Mouse (Mus musculus) 3T3-L1 (cell line): ENCODE measurements around the gene Tnfsf9.

ENCODE experiments used
- DNase-seq: peaks from one replicate; pipeline ENCODE4 v3.0.0-alpha.2; 2015; ENCODE audit warnings: low read depth, low spot score

Tnfsf9 gene

DNA sequence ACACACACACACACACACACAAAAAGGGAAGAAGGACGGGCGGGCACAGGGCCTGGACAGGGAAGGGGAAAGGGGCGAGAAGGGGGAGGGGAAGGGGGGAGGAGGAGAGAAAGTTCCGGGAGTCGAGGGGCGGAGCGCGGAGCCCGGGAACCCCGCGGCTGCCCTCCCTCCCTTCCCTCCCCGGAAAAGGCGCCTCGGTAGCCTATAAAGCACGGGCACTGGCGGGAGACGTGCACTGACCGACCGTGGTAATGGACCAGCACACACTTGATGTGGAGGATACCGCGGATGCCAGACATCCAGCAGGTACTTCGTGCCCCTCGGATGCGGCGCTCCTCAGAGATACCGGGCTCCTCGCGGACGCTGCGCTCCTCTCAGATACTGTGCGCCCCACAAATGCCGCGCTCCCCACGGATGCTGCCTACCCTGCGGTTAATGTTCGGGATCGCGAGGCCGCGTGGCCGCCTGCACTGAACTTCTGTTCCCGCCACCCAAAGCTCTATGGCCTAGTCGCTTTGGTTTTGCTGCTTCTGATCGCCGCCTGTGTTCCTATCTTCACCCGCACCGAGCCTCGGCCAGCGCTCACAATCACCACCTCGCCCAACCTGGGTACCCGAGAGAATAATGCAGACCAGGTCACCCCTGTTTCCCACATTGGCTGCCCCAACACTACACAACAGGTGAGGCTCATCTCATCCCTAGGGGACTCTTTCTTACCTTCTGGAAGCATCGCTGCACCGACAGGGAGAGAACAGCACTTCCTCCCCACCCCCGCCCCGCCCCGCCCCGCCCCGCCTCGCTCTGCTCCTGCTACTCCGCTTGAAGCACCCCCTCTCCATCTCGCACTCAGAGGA is at the start of gene Tnfsf9:
Tnfsf9 (plus strand) TSS at position 145 of the 854 bp plus-strand sequence.
- peak; percentile 64 for DNase-seq

DNA sequence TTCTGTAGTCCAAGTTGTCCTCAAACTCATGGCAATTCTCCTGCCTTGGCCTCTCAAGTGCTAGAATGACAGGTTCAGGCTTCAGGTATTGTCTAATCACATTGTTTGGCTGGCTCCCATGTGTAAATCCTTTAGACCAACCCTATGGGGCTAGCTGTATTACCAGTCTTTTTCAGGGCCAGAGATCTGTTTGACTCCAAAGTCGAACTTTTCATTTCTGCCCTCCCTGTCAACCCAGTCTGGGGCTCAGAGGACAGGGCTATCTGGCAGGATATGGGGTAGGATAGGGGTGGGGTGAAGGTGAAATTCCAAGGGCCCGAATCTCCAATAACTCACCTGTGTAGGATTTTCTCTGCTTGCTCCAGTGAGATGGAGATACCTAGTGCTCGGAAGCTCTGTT is 48.9 kb upstream of the Tnfsf9 start:
- DNase-seq = no peak

DNA sequence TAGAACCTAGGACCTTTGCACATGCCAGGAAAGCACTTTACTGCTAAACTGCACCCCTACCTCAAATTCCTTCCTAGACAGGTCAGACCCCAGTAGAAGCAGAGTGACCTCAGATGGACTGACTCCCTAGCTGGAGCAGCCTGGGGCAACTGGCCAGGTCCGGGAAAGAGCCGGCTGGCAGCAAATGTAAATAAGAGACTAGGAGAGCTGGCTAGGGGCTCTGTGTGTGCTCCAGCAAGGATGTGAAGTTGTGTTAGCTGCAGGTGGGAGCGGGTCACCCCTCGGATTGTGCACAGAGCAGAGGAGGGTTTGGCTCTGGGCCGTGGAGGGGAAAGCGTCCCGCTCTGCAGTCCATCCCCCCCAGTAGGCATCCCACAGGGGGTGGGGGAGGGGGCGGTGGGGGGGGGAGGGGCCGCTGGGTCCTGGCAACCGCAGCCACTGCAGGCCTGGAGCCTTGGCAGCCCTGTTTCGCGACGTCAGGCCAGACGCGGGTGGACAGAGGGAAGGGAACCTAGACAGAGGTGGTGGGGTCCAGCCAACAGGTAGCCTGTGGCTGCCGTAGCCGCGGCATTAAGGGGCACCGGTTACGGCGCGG is 46.1 kb upstream of the Tnfsf9 start, which contains the start of gene Crb3:
Crb3 (plus strand) TSS at position 215 of the 595 bp plus-strand sequence.
- no peak for DNase-seq

DNA sequence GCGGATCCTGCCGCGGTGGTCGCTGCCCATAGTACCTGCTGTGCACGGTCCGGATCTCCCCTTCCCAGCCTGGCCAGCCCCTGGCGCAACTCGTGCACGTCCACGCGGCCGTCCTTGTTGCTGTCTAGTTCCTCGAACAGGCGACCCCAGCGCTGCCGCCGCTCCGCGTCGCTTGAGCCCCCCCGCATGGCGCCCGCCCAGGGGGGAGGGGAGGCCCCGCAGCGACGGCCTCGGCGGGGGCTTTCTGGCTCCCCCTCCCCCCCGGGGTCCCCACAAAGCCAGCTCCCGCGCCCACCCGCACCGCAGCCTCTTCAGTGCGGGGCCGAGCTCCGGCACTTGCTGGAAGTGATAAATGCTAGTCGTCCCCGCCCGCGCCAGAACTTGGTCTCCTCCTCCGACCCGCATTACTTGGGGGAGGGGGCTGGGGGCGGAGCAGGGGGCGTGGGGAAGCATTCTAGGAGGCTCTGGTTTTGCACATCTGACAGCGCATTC is 45.6 kb upstream of the Tnfsf9 start, which contains the start of gene Slc25a23:
Slc25a23 (minus strand) TSS at position 378 of the 492 bp plus-strand sequence.
- no peak for DNase-seq

DNA sequence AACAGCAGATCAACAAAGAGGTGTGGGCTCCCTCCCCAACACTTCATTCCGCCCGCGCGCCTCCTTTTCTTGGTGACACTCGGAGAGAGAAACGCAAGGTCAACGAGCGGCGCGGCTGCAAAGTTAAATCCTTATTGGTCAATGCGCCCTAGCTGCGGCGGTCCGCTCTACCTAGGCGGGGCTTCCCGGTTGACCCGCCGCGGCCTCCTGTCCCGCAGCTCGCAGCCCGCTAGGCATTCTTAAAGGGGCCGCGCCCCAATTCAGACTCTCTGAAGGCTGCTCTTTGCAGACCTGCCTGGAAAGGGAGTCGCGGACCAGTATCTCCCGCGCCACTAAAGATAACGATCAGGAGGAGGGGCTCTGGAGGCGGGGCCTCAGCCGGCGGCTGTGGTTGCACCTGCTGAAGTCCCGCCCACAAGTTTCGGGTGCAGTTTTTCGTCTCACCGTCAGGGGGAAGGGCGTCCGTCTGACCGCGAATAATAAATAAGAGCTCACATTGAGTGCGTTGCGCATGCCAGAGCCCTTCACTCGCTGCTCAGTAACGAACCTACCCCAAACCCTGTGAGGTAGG is 44.8 kb upstream of the Tnfsf9 start:
- peak; percentile 67 for DNase-seq

DNA sequence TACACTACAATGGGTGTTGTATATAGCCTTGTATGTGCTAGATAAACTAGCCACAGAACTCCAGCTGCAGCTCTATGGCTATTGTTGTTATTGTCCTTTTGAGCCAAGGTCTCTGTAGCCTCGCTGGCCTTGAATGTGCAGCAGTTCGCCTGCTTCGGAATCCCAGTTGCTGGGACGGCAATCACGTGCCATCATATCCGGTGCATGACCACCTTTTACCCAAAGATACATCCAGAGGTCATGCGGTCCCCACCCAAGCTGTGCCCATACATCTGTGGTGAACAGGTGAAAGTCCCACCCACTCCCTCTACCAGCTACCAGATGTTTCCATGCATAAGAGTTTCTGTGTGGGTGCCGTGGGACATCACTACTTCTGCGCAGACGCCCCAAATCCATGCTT is 44.1 kb upstream of the Tnfsf9 start:
- no peak for DNase-seq

DNA sequence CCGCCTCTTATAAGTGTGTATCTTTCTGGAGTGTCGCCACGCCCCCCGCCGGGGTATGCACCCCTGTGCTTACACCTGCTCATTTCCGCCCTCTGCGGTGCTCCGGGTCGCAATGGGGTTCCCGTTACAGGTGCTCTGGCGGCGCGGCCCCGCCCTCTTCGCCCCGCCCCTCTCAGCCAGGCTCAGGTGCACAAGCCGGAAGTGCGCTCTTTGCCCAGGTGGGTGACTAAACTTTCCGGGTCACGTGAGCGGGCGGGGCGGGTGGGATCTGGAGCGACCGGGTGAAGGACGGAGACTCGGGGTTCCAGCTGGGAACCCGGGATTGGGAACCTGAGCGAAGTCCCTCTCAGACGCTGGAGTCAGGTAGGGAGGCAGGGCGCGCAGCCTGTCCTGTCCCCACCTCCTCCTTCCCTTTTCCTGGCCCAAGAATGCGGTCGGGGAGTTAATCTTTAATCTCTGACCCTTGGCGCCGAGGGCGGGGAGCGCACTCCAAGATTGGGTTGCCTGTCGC is 43.1 kb upstream of the Tnfsf9 start:
- DNase-seq = no peak

DNA sequence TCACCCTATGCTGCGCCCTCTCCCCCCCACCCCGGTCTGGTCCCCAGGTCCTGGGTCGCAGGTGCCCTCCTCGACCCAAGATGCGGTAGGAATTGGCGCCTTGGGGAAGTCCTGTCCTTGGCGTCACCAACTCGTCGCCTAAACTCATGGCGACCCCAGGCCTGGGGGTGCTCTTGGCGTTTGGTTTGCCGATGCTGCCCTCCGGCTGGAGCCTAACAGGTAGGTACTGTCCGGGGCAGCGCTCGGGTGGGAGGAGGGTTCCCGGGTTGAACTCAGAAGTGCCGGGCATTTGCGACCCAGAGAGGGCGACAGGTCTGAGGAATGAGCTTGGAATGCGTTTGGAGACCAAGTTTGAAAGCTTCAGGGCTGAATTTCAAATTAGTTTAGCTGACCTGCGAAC is 42.6 kb upstream of the Tnfsf9 start:
- DNase-seq = no peak

DNA sequence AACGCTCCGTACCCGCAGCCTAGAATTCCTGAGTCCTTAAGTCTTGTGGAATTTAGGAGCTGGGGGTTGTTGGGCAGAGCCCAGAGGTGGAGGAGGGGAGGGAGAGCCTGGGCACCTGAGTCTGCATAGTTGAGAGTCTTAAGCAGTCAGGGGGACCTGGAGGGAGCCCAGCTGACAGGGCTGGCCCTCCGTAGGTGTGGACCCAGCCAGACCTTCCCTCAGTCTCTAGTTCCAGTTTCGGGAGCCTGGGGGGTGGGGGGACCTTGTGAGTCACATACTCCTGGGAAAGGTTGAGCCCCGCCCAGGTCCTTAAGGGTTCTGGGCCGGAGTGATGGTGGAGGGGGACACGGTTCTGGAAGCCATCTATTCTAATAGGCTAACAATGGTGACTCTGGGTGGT is 42.1 kb upstream of the Tnfsf9 start:
- DNase-seq = no peak

DNA sequence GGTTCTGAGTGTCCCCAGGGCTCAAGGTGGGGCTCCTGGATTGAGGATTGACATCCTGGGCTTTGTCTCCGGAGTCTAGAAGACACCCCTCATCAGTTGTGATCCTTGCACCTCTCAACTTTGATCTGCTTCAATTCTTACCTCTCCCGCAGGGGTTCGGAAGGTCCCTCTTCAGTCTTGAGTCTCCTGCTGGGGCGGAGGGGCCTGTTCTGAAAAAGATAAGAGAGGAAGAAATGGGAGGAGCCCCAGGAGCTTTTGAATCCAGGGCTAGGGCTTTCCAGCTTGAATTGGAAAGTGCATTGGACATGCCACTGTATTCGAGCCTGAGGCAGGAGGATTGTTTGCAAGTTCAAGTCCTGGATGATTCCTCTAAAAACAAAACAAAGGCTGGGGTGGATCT is 38.2 kb upstream of the Tnfsf9 start:
- DNase-seq = no peak

DNA sequence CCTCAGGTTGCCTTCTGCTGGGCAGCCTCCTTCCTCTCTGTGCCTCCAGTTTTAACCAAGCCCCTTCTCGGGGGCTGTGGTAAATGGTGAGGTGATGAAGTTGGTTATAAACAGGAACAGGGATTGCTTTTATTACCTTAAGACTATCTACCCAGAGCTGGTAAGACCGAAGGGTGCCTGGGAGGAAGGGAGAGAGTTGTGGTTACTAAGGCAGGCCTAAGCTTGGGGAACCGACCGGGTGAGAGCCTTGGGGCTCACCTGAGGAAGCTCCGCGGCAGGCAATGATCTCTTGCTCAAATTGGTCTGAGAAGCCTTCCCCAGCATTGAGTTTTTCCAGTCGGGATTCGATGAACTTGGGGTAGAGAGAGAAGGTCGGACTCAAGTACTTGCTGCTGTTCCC is 34.9 kb upstream of the Tnfsf9 start:
- no peak for DNase-seq

DNA sequence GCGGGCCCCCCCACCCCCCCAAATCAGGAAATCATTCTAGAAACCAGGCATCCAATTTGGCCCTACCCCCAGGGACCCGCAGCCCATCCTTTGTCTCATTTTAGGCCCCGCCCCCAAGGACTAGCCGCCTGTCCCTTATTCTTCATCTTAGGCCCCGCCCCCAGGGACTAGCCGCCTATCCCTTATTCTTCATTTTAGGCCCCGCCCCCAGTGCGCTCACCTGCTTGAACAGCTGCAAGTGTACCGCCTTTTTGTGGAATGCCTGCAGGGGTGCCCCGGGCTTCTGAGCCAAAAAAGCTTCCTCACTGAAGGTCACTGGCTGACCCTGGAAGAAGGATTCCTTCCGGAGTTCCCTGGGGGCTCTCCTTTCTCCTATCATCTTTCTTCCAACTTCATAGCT is 34.4 kb upstream of the Tnfsf9 start:
- DNase-seq = no peak

DNA sequence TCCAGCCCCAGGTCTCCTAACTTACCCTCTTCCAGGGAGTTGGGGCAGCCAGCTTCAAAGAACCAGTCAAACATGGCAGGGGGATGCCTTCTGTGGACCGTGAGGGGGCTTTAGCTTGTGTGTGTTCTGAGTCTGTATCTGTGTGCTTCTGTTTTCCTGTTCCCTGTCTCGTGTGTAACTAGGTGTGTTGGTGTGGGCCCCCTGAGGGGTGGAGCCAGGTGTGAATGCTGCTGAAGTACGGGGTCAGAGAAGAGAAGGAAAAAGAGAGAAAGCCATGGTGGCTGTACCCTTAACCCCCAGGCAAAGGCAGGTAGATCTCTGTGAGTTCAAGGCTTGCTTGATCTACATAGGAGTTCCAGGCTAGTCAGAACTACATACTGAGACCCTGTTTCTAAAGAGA is 28.2 kb upstream of the Tnfsf9 start:
- DNase-seq = no peak

DNA sequence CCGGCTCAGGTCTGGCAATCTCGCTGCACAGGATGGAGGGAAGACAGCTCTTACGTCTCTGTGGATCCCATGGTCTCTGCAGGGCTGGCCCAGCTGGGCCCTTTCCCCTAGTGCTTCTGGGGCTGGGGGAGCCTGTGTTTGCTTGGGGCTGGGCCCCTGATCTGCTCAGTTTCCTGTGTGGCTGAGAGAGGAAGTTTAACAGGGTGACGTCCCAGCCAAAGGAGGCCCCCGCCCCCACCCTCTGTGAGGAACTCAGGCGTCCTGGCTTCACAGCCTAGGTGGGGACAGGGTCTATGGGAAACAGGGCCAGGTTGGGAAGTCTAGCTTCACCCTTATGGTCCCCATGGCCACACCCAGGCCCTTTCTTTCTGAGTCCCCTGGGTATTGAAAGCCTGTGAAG is 26.8 kb upstream of the Tnfsf9 start, which contains the start of gene Dennd1c:
Dennd1c (minus strand) TSS at position 179 of the 400 bp plus-strand sequence.
- DNase-seq = no peak

DNA sequence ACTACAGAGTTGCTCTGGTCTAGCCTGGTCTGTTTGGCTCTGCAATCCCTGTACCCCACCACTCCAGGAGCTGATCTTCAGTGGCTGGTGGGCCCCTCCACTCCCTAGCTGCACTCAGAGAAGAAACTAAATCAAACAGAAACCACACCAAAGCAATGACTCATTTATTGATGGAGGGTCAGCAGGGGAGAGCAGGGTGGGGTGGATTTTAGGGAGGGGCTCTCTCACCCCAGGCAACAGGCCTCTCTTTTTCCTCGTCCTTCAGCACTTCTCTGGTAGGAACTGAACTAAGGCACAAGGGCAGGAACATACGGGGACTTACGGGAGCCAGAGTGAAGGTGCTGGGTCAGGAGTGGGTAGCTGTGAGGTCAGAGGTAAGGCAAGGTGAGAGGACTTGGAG is 25.2 kb upstream of the Tnfsf9 start:
- no peak for DNase-seq

DNA sequence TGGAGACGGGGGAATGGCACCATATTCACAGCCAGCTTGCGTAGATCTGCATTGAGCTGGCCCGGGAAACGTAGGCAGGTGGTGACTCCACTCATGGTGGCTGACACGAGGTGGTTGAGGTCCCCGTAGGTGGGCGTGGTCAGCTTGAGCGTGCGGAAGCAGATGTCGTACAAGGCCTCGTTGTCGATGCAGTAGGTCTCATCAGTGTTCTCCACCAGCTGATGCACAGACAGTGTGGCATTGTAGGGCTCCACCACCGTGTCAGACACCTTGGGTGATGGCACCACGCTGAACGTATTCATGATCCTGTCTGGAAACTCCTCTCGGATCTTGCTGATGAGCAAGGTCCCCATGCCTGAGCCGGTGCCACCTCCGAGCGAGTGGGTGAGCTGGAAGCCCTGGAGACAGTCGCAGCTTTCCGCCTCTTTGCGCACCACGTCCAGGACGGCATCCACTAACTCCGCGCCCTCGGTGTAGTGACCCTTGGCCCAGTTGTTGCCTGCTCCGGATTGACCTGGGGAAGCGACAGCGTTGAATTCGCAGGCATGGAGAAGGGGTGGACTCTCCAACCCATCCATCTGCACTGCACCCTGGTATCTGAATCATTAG is 23.8 kb upstream of the Tnfsf9 start:
- no peak for DNase-seq

DNA sequence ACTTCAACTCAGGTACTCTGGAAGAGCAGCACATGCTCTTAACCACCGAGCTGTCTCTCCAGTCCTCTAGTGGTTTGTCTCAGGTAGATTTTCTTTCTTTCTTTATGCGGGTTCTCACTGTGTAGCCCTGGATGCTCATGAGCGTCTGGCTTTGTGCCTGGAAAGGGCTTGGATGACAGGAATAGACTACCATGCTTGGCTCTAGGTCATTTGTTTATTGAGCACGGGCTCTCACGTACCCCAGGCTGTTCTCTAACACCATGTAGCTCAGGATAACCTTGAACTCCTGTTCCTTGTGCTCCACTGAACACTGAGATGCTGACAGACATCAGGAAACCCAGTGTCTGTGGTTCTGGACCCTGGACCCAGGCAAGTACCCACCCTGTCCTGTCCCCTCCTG is 22.6 kb upstream of the Tnfsf9 start:
- DNase-seq = no peak

DNA sequence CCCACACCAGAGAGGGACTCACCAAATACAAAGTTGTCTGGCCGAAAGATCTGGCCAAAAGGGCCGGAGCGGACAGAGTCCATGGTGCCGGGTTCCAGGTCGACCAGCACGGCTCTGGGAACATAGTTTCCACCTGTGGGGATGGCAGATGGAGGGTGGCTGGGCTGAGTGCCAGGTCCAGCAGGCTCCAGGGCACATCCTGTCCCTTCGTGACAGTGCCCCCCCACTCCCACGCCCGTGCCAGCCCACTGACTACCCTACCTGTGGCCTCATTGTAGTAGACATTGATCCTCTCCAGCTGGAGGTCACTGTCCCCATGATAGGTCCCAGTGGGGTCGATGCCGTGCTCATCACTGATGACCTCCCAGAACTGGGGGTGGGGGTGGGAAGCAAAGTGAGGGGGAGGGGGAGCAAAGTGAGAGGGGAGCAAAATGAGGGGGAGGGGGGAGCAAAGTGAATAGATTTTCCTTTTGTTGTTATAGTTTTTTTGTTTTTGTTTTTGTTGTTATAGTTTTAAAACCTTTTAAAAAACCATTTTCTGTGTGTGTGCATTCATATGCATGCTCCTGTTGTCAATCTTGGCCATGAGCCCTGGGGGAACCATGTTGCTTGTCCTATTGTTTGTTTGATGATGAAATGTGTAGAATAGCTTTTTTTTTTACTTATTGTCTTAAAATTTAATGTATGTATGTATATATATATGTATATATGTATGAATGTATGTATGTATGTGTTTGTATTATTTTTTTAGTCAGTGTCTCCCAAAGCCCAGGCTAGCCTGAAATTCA is 19.0 kb upstream of the Tnfsf9 start:
- no peak for DNase-seq

DNA sequence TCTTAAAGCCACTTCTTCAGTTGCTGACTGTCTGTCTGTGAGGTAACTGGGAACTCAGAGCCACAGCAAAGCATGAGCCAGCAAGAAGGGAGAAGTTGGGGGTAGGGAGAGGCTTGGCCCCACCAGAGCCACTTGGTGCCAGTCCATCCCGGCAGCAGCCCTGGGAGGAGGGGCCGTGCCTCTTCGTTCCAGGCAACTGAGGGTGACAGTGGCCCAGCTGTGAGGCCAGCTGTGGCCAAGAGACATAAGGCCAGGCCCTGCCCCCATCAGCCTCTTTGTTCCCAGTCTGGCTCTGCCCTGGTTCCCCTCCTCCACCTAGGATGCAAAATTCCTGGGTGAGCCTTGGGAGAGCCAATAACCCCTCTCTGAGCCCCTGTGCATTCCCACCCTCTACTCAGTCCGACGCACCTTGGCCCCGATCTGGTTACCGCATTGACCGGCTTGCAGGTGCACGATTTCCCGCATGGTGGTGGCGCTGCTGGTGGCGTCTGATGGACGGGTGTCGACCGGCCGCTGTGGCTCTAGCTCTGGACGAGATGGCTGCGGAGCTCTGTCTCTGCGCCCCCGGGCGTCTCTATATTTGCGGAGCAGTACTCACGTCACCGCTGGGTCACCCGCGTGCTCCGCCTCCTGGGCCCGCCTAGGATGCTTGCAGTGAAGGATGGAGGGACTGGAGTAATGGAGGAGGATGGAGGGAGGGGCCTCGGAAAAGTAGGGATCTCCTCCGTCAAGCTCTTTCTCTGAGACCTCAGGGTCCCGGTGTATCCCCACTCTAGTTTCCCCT is 17.9 kb upstream of the Tnfsf9 start, which contains the start of gene Tubb4a:
Tubb4a (minus strand) TSS at position 734 of the 784 bp plus-strand sequence.
- no peak for DNase-seq

DNA sequence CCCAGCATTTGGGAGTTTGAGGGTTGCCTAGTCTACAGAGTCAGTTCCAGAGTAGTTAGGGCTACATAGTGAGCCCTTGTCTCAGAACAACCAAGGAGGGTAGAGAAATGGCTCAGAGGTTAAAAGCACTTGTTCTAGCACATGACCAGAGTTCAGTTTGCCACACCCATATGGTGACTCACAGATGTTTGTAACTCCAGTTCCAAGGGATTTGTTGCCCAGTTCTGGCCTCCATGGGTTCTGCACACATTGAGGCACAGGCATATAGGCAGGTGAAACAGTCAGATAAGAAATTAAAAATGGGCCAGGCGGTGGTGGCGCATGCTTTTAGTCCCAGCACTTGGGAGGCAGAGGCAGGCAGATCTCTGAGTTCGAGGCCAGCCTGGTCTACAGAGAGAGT is 10.9 kb upstream of the Tnfsf9 start:
- DNase-seq = peak; percentile 64
